Mouse (Mus musculus): ENCODE measurements around the gene S100a4.

The S100a4 gene

DNA sequence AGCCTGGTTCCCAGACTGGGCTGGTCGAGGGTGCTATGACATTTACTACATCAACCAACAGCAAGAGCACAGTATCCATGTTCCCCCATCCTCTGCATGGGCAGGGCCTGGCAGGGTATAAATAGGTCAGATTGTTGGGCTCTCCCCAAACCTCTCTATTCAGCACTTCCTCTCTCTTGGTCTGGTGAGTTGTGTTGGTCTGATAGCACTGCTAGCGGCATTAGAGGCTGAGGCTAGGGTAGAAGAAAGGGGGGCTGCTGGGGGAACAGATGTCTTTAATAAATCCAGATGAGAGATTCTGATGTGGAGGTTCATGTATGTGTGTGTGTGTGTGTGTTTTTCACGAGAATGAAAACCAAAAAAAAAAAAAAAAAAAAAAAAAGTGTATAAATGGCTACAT, at the start of gene S100a4:
Gene S100a4, plus strand, starts transcription at position 149 of the 400 bp plus-strand sequence.
- DNase-seq = no peak

DNA sequence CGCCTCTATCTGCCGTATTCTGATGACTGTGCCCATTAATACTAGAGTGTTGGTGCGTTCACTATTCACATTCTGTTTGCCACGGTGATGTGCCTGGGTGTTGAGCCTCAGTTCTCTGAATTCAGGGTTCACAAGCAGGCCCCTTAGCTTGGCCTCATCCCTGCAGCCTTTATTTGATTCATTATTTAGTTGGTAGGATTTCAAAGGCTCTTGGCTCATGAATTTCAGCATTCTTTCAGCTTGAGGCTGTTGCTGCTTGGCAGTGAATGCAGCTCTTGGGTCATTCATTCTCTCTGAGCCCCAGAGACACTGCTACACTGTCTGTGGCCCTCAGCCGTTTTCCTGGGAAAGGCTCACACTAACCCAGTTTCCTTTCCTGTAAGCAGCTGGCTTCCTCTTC, 47.6 kb upstream of the S100a4 start:
- DNase-seq = no peak

DNA sequence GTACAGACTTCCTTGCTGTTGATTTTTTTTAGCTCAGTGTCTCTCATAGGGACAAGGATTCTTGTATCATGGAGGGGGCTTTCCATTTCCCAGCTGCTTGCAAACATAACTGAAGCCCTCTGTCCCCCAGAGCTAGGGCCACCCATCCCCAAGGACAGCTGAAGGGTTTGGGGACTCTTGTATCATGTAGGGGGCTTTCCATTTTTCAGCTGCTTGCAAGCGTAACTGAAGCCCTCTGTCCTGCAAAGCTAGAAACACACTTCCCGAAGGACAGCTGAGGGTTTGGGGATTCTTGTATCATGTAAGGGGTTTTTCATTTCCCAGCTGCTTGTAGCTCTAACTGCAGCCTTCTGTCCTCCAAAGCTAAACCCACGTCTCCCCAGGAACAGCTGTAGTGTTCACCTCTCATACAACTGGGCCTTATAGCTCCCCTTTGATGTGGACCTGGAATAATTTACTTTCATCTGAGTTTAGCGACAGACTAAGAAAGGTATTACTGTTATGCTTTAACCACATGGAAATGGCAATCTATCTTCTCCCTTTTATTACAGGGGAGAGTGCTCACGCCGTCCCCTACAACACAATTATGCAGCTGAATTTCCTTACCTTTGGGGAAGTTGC, 43.5 kb upstream of the S100a4 start, which contains the start of gene S100a3:
Gene S100a3, plus strand, starts transcription at position 571 of the 621 bp plus-strand sequence.
- no peak for DNase-seq

DNA sequence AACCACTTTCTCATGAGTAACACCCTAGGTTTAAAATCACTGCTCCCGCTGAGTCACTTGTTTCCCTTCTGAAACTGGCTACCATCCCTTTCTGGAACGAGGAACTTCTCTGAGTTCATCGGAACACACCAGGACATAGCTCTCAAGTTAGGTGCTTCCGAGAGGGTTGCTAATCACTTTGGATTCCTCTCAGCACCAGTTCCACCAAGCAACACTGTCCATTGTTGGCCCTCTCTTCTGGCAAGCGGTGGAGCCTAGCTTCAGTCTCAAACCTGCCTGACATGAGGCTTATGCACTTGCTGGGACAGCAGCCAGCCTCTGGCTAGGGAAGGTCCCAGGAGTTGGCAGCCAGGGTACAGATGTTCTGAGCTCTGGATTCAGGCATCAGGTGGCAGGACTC, 28.9 kb upstream of the S100a4 start:
- no peak for DNase-seq

DNA sequence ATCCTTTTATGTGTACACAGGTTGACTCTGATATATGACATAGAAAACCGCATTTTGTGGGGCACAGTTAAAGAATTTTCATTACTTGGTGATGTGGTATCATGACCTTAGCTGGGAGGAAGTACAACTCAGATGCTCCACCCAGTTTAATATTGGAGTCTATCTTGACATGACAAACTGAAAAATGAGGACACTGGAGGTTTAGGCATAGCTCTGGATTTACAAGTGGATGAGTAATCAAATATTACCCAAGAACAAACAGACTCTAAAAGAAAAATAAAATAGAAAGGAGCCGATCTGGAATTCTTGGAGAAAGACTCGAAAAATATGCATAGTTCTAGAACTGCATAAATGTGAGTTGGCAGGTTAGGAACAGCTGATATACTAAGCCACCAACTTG, 28.3 kb upstream of the S100a4 start:
- DNase-seq = no peak

DNA sequence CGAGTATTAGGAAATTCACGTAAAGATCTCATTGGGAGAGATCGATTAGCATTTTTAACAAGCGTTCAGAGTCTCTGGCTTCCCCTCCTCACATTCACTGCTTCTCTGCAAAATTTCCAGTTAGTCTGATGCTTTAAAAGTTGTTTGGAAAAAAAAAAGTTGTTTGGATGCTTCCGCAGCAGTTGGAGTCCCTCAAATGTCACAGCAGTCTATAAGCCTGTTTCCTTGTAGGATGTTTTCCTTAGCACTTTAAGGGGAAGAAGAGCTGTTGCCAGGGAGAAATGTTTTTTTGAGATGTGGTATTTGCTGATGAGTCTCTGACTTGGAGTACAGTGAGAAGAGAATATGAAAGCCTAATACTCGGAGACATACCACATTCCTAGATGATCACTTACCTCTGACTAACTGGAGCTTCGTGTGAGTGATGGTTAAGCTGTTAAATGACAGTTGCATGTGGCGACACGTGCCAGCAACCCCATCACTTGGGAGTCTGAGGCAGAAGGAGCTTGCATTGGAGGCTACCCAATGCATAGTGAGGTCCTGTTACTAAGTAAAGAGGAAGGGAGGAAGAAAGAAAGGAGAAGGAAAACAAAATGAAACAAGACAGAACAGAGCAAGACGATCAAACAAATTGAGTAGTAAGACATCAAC, 27.1 kb upstream of the S100a4 start:
- DNase-seq = no peak

DNA sequence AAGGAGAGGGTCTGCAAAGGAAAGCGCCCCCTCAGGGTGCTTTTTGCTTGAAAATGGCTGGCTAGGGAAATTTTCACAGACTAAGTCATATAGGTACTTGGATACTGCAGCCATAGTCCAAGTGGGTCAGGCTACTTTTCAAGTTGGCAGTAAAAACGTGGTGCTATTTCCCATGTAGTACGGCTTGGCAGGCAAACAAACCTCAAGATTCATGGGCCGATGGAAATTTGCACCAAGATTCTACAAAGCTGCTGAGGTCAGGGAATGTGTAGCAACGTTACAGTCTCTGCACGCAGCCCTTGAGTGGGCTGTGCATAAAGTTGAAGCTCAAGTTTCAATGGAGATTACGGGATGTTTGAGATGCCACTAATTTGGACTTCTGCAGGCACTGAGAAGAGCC, 24.1 kb upstream of the S100a4 start:
- no peak for DNase-seq

DNA sequence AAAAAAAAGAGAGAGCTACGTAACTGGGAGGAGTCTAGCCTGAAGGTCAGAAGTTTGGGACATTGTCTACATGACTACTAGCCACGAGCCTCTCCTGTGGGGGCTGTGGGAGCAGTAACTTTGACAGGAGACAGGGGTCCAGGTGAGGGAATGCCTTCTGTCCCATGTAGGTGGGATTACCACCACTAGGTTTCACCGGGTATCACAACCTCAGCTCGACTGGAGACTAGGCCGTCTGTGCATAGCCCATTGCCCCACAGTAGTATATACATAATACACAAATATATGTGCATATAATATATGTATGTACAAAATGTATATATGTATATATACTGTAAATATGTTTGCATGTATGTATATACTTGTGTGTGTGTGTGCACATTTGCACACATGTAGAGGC, 22.4 kb upstream of the S100a4 start:
- no peak for DNase-seq

DNA sequence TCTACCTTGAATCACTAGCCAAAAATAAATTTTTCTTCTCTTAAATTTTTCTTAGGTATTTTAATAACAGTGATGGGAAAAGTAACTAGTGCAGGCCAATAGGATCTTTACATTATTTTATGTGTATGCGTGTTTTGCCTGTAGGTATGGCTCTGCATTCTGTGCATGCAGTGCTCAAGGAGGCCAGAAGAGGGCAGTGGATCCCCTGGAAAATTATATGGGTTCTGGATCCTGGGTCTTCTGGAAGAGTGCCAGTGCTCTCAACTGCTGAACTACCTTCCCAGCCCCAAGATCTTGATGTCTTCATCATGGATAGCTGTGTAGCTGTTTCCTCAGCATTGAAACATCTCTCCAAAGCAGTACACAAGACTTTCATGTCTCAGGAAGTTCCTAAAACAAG, 21.4 kb upstream of the S100a4 start:
- DNase-seq = no peak

DNA sequence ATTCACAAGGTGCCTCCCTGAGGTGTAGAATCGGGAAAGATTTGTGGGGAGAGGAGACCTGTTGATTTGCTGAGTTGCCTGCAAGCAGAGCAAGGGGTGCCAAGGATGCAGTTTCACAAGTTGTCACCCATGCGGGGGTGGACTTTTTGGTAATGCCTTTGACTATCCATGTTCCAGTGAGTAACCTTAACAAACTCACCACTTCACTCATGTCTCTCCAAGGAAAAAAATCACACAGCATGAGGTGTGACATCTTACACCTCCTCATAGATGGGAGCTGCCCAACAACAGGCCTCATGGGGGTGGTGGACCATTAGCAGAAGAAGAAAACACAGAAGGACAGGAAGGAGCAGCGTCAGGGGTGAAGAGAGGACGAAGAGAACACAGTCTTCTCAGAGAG, 21.0 kb upstream of the S100a4 start:
- DNase-seq = no peak

DNA sequence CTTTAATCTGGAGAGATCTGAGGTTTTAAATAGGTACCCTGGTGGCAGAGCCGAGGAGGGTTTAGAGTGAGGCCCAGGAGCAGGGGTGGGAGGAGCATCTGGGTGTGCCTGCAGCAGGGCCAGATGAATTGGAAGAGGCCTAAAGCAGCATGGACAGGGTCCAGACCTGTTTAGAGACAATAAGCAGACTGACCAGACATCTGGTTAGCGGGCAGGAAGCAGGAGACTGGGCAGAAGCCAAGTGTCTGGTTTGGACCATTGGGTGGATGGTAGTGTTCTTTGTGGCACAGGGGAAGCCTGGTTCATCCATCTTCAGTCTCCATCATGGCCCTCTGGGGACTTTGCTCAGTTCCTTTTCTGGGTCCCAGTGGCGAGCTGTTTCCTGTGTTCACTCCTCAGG, 19.7 kb upstream of the S100a4 start:
- DNase-seq = peak in 1 of 2 experiments; percentile 6

DNA sequence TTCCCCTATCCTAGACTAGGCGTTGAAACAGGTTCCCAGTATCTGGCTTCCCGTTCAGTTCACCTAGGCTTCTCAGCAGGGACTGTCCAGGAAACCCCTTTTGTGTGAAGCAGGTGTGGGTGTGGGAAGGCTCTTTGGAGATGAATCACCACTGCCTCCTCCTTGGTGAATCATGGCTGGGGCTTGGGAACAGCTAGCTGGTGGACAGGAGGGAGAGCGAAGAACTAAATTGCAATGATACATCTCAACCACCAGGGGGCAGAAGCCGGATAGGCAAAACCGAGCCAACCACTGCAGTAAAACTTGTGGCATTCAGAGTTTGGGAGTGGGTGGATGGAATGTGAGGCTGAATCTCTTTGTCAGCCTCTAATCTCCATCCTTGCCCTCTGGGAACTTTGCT, 18.0 kb upstream of the S100a4 start:
- DNase-seq = peak; percentile 59 to 80

DNA sequence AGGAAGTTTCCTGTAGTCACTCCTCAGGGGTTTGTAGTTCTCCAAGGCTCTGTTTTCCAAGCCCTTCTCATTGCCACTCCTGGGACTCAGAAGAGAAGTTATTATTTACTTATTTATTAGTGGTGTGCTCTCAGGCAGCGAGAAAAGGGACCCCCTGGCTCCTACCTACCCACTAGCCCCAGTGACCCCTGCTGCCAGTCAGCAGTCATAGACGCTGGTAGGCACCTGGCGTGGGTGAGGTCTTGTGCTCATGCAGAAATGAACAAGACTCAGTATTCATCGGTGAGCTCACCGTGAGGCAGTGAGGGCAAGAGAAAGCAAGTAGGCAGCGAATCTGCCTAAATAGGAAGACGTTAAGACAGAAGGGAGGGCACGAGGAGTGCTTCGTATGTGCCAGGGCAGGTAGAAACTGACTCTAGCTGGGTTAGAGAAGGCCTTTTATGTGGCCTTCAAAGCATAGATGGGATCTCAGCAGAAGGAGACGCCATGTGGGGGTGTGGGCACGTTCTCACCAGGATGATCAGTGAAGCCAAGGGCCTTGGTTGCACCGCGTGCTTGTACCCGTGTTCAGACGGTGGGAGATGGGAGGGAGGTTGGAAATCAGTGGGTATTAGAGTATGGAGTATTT, 17.4 kb upstream of the S100a4 start:
- DNase-seq = no peak

DNA sequence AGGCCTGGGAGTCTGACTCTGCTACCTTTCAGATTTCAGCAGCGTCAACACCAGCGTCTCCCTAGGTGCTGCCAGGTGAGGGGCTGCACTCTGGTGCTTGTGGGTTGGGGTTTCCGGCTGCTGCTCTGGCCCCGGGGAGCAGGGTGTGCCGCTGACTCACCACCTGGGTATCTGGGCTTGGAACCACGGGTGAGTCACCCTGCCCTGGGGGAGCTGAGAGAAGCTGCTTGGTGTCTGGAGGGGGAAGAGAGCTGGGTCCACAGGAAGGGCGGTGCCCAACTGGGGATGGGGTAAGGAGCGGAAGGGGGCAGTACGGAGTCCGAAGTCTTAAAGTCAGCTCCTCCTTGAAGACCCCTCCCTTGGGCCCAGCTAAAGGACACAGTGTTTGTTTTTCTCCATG, 16.7 kb upstream of the S100a4 start:
- peak; percentile 82 to 90 for DNase-seq

DNA sequence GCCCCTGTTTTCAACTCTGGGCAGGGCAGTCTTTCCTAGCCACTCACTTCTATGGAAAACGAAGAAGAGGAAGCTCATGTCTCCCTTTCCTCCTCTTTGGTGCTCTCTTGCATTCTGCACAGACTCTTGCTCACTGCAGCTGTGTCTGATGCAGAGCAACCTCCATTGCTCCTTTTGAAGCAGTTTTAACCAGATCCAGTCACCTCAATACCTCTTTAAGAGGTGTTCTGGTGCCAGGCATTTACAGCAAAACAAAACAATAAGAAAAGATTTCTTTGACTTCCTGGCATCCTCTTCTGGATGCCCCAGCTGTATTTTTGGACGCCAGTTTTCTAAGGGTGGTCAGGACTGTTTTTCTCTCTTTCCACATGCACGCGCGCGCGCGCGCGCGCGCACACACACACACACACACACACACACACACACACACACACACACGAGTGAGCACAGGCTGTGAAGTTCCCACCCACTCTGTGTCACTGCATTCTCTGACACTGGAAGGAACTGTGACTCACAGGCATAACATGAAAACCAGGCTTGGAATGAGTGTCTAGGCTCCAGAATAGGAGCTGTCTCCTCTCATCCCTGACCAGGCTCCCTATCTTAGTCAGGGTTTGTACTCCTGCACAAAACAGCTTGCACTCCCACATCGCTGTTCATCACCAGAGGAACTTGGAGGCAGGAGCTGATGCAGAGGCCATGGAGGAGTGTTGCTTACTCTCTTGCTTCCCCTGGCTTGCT, 16.0 kb upstream of the S100a4 start:
- DNase-seq = peak in 1 of 2 experiments; percentile 29

DNA sequence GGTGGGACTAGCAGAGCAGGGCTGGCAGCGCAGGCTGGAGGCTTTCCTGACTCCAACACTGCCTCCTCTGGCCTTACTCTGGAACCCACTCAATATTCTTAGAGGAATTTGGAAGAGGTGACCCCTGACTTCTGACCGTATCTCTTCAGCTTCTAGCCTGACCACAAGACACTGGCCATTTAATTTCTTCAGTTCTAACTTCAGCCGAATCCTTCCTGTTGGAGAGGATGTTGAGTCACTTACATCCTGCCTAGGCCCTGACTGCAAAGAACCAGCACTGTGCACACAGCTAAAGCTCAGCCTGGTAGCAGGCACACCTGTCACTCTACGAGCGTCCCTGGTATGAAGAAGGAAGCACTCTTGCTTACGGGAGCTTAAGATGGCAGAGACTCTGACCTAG, 14.2 kb upstream of the S100a4 start:
- no peak for DNase-seq

DNA sequence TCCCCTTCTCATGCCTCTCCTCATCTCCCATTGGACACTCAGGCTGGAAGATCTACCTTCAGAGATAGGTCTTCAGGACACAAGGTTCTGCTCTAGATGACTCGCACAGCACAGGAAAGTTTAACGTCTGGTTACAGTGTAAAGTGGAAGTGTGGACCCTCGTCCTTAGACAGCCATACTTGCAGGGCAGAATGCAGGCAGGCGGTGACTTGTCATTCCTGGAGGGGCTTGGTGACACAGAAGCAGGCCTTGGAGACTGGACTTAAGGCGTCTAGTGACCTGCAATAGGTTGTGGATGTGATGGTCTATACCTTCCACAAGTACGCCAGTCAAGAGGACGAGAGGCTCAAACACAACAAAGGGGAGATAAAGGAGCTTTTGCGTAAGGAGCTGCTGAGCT, 13.6 kb upstream of the S100a4 start, which contains the start of gene S100a2:
Gene S100a2, plus strand, starts transcription at position 301 of the 400 bp plus-strand sequence.
- no peak for DNase-seq

DNA sequence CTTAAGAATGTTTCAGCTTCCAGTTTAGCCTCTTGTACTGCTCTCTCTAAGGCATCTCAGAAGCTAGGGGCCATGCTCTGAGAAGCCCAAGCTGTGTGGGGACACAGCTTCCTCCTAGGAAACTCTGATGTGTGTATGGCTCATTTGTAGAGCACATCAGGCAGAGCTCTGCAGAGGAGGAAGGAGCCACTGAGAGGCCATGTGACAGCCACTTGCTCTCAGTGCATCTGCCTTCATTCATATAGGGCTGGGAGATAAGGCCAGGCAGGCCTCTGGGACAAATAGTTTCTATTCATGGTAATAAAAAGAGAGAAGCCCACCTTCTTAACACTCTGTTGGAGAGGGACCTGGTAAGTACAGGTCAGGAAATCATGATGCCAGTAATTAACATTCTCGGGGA, 9.1 kb upstream of the S100a4 start:
- no peak for DNase-seq

DNA sequence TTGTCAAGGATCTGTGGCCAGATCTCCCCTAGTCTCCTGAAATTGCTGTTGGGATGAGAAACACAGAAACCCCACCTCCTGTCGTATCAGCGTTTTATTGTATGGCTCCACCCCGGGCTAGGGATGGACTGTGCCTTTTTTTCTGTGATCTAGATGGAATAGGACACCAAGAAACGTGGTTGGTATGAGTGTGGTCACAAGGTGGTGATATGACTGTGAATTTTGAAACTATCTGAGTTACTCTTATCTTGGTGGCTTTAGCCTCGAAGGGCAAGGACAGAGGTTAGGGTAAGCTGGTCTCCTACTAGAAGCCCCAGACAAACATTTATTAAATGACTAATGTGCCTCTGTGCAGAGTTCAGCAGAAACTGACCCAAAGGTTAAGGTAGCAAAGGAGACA, 8.0 kb upstream of the S100a4 start:
- DNase-seq = no peak

DNA sequence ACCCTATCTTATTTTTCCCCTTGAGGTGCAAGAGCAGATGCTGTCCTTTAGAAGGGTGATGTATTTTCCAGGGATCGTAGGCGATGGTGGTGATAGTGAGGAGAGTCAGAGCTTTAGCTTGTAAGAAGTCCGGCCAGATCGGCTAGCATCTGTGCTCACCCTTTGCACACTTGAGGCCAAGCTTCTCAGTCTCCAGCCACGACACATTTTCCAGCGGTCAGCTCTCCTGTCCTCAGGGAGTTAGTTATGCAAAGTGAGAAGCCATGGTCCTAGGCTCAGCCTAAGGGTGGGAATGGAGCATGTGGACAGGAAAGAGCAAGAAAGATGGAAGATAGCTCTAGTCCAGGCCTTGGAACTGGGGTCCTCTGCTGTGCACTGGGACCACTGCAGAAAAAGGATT, 6.8 kb upstream of the S100a4 start:
- no peak for DNase-seq

DNA sequence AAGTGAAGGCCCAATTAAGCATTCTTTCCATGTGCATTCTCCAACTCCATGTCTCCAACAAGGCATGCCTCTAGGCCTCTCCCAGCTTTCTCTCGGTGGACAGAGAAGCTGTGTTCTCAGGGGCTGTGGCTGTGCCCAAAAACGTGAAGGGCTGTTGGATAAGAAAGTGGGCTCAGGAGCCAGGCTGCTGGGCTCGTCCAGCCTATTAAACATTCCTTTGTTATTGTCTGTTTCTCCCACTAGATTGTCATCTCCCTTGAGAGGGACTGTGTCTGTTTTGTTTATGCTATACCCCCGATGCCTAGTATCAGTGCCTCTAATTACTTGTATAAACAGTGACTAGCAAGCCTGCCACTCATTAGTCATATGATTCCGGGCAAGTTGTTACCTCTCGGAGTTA, 5.8 kb upstream of the S100a4 start:
- DNase-seq = no peak

DNA sequence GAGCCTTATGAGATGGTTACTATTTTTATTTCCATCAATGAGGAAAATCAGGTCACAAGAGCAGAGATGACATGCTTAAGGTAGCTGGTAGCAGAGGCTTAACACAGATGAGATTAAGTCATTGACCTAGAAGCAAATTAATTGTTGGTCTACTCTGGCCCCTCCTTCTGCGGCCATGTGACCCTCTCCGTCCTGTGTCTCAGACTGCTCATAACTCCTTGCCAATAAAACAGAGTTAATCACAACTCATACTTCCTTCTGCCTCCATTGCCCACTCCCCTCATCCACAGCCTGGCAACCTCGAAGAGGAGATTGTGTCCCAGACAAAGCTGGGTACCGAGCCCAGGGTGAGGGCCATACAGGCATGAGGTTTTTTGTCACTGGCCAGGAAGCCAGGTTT, 5.4 kb upstream of the S100a4 start:
- no peak for DNase-seq

DNA sequence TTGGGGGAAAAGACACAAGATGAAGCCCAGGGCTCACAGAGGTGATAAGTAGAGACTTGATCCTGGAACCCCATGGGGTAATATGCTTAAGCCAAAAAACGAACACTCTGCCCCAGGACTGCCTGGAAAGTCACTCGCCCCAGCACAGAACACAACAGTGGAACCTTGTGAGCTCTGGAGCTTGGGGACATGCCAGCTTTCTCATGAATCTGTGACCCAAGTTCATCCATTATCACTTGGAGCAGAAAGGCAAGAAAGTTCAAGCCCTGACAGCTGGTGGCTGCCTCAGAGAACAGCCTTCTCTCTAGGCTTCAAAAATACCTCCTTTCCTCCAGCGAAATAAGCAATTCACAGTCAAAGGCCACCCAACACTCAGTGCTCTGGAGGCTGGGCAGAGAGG, 4.2 kb upstream of the S100a4 start:
- no peak for DNase-seq

DNA sequence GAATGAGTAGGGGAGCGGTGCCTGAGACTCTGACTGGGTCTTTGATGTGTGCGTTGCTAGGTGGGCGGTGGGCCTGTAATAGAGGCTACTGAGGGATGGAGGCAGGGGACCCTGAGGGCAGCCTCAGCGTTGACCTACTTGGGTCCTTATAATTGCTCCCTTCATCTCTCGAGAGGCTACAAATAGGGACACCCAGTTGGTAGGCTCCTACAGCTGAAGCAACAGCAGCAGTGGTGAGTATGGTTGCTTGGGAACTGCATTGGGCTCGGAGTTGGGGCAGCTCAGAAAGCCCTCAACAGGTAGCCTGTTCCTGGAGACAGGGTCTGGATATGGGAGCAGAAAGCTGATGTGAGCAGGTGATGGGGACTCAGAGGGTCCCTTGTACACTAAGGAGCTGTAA, 3.5 kb upstream of the S100a4 start:
- DNase-seq = no peak

All from lung, postnatal 4 days (tissue).